Mouse (Mus musculus) frontal cortex, postnatal 10 days (tissue): ENCODE results near the gene Smn1.
"Not testable (repeated sequence)": the region's sequence is repeated elsewhere in the genome, so short reads cannot be mapped to it uniquely, and the experiment has no call there.

Source experiments
- DNase-seq, 2 experiments: peaks; one replicate each; pipeline ENCODE4 v3.0.0; 2022; ENCODE audit warnings: low spot score in 2 of 2, mixed read lengths in 1 of 2

The Smn1 gene

DNA sequence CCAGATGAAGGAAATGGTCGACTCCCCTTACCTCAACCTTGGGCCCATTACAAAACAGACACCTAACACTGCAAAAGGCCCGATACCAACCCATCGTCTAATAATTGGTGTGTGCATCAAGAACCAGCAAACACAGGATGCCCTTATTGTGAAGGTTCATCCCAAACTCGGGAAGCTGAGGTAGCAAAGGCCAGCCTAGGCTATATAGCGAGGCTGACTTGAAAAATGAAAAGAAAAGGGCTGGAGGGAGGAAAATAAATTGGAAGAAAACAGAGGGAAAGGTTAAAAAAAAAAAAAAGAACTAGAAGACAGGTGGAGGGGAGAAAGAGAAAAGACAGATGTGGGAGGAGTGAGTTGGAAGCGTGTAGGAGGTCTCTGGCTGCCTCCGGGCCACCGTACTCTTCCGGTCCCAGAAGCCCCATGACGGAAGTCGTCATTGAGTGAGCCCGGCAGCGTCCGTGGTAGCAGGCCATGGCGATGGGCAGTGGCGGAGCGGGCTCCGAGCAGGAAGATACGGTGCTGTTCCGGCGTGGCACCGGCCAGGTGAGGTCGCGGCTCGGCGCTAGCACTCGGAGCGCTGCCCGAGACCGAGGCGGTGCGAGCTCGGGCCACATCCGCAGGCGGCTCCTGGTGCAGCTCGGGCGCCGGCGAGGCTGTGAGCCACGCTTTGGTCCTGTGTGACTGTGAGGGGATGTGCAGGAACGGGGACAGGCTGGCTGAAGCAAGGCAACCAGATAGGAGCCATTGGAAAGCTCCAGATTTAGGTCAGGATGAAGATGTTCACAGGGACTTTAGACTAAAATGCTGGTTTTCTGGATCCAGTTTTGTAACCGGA, at the start of gene Smn1:
Gene Smn1 (plus strand): TSS at position 430 of the 835 bp plus-strand sequence.
- DNase-seq: peak; percentile 86 to 93

DNA sequence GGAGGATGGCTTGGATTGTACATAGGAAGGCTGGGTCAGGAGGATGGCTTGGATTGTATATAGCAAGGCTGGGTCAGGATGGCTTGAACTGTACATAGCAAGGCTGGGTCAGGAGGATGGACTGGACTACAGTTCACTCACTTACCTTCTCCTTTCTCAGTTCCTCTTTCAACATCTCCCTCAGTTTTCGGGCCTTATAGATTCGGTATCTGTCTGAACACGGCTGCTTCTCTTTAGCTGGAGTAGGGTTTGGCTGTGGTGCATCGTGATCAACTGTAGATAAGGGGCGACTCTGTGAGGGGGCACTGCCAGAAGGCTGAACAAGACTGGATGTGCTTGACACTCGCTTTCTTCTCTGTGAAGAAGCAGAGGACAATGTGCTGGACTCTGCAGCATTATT, 25.8 kb upstream of the Smn1 start:
- no peak for DNase-seq

DNA sequence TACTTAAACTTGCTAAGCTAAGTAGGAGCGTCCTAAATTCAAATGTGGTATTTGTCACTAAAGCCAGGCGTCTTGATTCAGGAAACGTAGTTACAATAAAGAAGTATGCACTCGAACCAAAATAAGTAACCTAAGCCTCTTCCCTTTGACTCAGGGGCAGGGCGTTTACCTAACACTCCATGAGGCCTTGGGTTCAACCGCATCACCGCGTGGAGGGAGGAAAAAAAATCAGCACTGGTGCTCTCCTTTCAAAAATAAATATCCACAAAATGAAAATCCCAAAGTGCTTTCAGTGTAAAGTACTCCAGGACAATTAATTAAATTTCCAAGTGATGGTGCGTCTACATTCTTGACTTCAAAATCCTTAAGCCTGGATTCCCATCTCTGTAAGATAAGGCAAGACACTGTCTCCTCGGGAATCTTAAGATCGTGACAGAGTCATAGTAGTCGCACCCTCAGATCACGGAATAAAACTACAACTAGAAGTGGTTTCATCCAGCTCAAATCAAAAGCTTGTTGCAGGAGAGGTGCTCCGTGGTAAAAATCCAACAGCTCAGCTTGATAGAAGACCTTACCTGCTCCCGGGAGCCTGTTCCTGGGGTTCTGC, 21.5 kb upstream of the Smn1 start:
- DNase-seq: no peak

DNA sequence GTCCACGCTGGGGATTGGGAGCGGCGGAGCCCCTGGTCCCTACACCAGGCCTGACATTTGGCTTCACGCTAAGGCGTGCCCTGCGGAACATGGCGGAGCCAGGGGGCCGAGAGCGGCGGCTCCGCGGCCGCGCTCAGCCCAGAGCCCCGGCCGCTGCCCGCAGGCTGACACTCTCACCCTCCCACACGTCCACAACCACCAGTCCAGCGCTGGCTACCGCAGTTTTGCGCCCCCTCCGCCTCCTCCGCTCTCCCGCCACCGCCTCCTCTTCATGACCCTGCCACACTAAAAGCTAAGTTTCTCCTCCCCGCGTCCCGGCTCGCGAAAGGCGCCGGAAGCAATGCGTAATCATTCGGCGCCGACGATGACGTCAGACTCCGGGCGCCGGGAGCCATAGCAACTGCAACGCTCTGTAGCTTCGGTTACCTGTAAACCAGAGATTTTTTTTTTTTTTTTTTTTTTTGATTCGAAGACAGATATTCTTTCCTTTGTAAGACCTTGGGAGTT, 20.9 kb upstream of the Smn1 start, which contains the start of gene Bdp1:
Gene Bdp1 (minus strand): TSS at position 323 of the 507 bp plus-strand sequence.
- peak; percentile 85 to 94 for DNase-seq

DNA sequence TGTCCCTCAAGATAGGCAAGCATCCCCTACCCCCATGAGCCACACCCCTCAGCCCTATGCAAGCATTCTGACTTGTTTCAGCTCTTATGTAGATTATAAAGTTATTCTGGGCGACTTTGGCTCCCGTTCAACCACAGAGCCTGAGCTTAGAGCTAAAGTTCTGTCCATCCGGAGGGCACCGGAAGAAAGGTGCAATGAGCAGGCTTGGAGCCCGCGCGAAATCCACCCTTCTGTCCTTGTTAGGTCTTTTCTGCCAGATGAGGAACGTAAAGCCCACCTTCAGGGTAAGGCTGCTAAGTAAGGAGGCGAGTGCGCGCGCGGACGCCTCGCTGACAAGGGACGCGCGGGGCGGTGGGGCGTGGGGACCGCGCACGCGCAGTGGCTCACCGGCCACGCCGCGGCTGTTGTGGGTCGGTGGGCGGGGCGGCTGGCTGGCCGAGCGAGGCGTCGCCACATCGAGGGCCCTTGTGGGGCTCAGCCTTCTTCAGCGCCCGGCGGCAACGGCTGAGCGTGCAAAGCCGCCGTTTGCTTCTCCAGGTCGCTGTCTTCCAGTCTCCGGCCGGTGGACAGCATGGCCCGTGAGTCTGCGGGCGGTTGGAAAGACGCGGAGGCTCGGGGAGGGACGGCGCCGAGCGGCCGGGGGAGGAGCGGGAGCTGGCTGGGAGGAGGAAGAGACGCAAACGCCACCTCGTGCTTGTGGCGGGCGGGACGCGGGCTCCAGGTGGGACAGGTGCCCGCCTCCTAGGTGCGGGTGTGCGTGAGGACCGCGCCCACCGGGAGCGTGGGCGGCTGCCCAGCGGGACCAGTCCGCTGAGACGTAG, 16.8 kb upstream of the Smn1 start, which contains the start of gene Serf1:
Gene Serf1 (plus strand): TSS at position 361 of the 821 bp plus-strand sequence.
- DNase-seq: peak; percentile 53 to 71

DNA sequence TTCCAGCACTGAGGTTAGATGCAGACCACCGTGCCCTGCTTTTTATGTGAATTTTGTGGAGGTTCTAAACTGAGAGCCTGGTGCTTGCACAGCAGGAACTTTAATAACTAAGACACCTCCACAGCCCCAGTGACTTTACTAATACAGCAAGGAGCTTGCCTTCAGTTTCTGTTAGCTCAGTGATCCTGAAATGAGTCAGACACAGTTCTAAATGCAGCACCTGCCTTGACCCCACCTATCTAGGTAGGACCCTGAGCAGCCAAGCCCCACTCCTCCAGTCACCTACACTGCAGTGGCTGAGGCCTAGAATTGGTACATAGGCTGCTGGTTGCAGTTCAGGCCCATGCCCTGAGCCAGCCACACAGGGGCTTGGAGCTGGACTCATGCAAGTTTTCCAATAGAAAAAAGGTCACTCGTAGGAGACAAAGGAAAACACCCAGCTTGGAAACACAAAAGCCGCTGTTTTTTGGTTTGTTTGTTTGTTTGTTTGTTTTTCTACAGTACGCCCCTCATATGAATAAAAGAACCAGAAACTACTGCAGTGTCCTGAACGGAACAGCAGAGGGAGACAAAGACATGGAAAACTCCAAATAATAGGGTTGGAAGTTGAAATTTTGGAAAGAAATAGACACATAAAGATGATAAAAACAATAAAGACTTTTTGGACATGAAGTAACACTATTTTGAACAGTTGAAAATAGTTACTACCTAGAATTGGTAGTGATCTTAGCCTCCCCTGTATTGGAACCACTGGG, 12.3 kb upstream of the Smn1 start:
- DNase-seq: no peak

DNA sequence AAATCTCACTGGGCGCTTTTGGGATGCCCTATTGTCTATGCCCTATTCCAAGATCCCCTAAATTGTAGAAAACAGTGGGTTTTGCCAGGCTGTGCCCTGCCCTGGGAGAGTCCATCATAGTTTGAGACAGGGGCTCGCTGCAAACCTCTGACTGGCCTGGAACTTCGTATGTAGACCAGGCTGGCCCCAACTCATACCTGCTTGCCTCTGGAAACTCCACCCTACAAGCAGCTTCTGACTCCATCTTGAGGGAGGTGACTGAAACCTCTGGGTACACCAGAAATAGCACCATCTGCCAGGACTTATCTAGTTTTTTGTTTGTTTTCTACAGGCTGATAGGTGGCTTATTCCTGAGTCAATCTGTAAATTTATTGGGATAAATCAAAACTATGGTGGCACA, 682 bp upstream of the Smn1 start:
- no peak for DNase-seq

DNA sequence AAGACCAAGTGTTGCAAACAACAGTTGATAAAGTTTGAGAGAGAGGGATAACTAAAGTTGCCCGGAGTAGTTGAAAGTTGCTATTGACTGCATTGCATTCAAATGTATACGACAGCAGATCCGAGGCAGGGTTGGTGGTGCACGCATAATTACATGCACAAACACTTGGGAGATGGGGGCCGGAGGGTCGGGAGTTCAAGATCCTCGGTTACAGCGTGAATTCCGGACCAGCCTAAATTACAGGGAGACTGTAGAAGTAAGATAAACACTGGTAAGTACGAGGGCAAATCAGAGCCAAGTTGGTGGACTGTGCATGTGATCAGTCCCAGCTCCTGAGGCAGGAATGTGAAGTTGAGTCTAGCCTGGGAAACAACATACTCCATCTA, 599 bp downstream of the Smn1 start:
- no peak for DNase-seq

DNA sequence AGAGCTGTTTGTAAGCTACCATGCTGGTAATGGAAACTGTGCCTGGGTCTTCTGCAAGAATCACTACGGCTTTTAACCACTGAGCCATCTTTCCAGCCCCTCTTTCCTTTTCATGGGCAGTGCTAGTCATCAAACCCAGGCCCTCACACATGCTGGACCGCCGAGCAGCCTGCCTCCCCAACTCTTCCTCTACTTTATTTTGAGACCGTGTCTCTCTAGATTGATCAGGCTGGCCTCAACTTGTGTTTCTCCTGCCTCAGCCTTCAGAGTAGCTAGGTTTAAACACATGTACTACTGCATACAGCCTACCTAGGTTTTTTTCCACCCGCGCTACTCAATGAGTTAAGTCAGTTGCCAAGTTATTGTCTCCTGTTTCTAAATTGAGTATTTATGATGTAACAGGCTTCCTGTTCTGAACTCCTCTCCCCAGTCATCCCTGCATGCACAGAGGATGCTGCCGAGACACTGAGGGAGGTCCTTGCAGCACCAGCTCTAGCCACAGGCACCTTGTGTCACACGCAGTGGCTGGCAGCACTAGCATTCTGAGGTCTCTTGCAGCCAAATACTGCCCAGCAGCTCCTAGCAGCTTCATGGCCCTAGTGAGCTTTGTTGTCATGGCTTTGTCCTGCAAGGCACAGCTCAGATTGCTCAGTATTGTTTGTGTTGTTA, 17.1 kb downstream of the Smn1 start:
- DNase-seq: no peak

DNA sequence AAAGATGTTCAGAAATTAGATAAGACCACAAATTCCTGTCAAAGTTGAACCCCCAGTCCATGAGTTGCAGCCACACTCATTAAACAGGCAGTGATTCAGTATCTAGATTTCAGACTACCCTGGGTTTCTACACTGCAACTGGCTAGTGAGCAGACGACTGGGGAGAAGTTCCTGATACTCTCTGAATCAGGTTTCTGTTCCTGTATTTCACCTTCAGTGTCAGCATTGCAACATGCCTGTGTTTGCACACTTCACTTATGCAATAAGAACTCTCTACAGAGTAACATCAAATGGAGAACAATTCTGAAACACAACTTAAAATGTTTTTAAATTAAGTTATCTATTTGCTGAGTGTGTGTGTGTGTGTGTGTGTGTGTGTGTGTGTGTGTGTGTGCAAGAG, 28.0 kb downstream of the Smn1 start:
- DNase-seq: no peak

DNA sequence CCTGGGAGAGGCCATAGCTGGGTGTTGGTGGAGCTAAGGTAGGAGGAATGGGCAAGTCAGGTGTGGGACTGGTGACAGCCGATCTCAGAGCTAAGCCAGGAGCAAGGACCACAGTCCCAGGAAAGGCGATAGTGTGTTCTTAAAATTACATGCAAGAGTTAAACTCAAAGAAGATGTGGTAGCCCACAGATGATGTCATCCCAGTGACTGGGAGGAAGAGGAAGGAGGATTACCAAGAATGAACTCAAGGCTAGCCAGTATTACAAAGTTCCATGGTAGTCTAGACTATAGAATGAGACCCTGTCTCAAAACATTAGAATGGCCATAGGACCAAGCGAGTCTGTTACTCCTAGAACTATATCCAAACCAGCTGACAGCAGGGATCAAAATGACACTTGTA, 32.0 kb downstream of the Smn1 start:
- no peak for DNase-seq

DNA sequence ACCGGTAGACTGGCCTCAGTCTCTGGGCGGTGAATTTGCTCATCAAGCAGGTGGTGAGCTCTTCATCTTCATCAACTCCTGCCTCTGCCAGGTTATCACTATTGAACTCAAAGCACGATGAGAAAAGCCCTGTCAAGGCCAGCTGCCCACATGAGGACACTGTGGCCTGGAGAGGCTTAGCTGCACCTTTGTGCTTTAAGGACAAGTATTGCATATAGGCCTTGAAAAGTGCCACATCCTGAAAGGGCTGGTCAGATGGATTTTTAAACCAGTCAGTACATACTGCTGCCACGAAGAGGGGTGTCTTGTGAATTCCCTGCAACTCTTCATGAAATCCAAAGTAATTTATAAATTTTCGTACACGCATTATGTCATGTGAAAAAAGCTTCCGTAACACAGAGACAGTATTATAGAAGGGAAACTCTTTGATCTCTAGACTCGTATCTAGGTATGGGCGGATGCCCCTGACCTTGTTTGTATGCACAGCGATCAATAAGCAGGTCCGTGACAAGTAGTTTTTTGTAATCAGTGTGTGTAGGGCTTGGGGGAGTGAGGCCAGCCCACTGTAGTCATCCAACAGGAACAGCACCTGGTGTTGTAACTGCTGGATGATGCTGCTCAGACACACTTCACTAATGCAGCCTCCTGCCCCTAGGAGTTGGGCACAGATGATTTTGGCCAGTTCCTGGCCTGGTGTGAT, 36.7 kb downstream of the Smn1 start:
- not testable (repeated sequence) for DNase-seq

DNA sequence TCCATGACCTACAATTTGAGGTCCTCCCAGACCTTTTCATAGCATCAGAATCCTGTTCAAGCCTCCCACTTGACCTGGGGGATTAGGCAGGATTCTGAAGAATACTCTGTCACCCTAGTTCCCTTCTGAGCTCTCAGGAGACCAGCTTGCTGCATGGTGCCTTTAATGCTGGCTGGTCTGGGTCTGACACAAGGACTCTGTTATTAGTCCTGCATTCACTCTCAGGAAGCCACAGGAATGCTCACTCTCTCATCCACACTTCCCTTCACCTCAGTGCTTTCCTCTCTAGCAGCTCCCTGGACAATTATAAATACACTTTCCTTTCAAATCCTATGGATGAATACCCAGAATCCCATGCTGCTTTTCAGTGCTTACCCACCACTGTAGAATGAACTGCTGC, 37.8 kb downstream of the Smn1 start:
- DNase-seq: not testable (repeated sequence)

DNA sequence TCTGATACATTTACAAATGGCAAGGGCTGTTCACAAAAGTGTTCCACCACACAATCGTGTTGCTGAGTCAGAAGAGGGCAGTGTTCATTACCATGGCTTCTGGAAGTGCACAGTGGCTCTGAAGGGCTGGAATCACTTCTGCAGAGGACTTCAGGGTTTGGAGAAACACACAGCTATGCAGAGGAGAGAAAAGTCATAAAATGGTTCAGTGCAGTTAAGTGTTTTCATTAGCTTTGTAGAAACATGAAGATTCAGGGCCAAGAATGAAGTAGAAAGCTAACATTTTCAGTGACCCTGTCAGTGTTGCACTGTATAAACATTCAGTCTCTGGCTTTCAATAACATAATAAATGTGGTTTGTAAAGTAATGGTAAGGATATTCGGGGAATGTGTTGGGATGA, 41.7 kb downstream of the Smn1 start:
- DNase-seq: not testable (repeated sequence)

DNA sequence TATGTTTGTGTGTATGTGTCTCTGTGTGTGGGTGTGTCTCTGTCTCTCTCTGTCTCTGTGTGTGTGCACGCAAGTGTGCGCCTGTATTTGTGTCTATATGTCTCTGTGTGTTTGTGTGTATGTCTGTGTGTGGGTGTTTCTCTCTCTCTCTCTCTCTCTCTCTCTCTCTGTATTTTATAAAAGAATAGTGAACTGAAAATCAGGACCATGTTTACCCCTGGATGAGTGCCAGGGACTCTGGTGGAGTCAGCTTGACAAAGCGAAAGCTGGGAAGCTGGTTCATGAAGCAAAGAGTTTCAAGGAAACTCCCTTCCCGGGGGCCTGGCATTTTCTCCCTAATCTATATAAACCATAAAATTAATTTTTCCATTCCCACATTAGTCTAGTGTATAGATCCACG, 49.7 kb downstream of the Smn1 start:
- DNase-seq: not testable (repeated sequence)

DNA sequence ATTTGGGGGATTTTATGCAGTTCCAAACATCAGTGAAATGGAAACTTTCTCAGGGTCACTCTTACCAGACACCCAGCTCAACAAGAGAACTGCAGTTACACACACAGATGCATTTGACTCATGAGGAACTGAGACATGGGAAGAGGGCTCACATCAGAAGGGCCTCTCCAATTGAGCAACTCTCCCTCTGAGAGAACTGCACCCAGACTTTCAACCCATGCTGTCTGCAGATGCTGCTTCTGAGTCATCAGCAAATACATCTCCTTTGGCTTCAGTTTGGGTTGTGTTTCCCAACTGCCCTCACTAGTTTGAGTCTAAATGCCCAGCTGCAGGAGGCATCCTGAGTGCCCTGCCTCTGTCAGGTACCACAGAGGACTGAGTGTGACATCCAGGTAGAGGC, 58.5 kb downstream of the Smn1 start:
- DNase-seq: not testable (repeated sequence)
